ENCODE assay signal across 9 mouse cellular contexts in the genomic region with DNA sequence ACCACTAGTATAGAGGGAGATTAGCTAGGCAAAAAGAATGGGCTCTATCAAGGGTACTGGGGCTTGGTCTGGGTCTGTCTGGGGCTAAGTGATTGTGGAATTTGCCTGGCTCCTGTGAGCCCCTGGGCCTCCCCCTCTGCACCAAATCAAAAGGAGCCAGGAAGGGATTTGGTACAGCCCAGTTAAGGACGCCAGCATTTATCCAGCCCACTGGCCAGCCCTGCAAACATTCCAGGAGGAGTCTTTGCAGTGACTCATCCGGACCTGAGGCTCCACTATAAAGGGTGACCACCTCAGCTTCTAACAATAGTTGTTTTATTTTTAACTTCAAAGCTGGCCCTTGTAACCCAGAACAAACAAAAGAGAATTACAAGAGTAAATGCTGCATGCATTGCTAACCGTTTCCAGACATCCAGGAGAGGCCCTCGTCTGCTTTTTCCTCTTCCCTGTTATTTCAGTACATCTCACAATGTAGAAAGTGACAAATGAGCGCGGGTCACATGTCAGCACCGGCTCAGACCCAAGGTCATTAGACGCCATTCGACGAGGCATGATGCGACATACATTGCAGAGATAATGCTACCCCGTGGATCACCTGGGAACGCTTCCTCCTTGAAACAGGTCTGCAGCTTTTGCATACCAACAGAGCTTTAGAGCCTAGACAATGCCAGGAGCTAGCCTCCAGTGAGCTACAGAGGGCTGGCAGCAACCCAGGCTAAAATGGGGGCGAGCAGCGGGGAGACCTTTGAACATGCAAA.
DNase-seq lines count a peak whose midpoint lies in the region; ATAC-seq and TF ChIP-seq lines count a peak whose summit lies in the region.
"Had no signal": no experiment of that assay in that cellular context is flagged by ENCODE, and none has a peak within 500 bp of the region (broad histone marks: within the 10 kb centered on the region; RNA-seq: fewer than 3 reads in every experiment).

No protein-coding gene starts in this region.

- H3K4me3 ChIP-seq in kidney, postnatal 0 days (replicated peaks; ENCODE audit: low read depth, low read length) = no peak overlapping the region
- H3K4me3 ChIP-seq in embryonic fibroblast, embryonic 13.5 days (ENCODE audit: insufficient read depth, low read length) = no peak overlapping the region
- no peak overlapping the region for H3K4me3 ChIP-seq in hindbrain, postnatal 0 days (ENCODE audit: low read length)

- 0 out of 2 replicates have a peak overlapping the region, but pooled peaks have one; percentile 5 for H3K27ac ChIP-seq in kidney, postnatal 0 days
- peak overlapping the region; percentile 56 for H3K27ac ChIP-seq in embryonic fibroblast, embryonic 13.5 days (ENCODE audit: insufficient read depth, low read length)
- H3K27ac ChIP-seq in hindbrain, postnatal 0 days = 0 out of 2 replicates have a peak overlapping the region, but pooled peaks have one; percentile 9

- TF ChIP-seq POLR2A in embryonic fibroblast, embryonic 13.5 days (IDR thresholded peaks at IDR 0.05; ENCODE audit: low read depth, low read length) = no peak

- DNase-seq in kidney, postnatal 0 days (ENCODE audit: low spot score) = peak; percentile 56
- DNase-seq in kidney, adult 11 months = no peak
- peak; percentile 47 for DNase-seq in adrenal gland, postnatal 14 days
- DNase-seq in hindbrain, postnatal 0 days (ENCODE audit: low spot score) = no peak
- DNase-seq in left cerebral cortex, adult 11 months (ENCODE audit: low spot score) = no peak
- no peak for DNase-seq in frontal cortex, postnatal 10 days (ENCODE audit: low spot score in 2 of 2)
- DNase-seq: left cerebral cortex, postnatal 4 days had no signal

- no peaks in the 10 kb centered on the region for H3K9me3 ChIP-seq in kidney, postnatal 0 days (replicated peaks; ENCODE audit: low read length)
- H3K9me3 ChIP-seq in hindbrain, postnatal 0 days (ENCODE audit: low read length) = no peaks in the 10 kb centered on the region

- no peak overlapping the region for H3K4me2 ChIP-seq in kidney, postnatal 0 days (ENCODE audit: low read length)
- H3K4me2 ChIP-seq in hindbrain, postnatal 0 days (ENCODE audit: low read depth, low read length) = no peak overlapping the region

- no peaks in the 10 kb centered on the region for H3K27me3 ChIP-seq in kidney, postnatal 0 days (ENCODE audit: insufficient read depth, low read length)
- H3K27me3 ChIP-seq in hindbrain, postnatal 0 days (ENCODE audit: insufficient read depth, low read length) = no peaks in the 10 kb centered on the region

- WGBS in kidney, postnatal 0 days = 42% methylated on average over 15 of the region's 15 CpGs
- 48% methylated on average over 15 of the region's 15 CpGs for WGBS in hindbrain, postnatal 0 days

- TF ChIP-seq CTCF in kidney, postnatal 0 days (IDR thresholded peaks at IDR 0.05; ENCODE audit: low read depth) = no peak
- no peak for TF ChIP-seq CTCF in embryonic fibroblast, embryonic 13.5 days (IDR thresholded peaks at IDR 0.05; ENCODE audit: borderline replicate concordance, insufficient read depth, low read length)
- TF ChIP-seq CTCF in hindbrain, postnatal 0 days (IDR thresholded peaks at IDR 0.05; ENCODE audit: low read depth) = no peak

- ATAC-seq in kidney, postnatal 0 days (replicated peaks; ENCODE audit: low FRiP score, low read depth) = peak; percentile 49; the same call in 1 of the 2 replicates
- no peak for ATAC-seq in hindbrain, postnatal 0 days
- ATAC-seq in granulocyte monocyte progenitor cell, adult 5-6 weeks (replicated peaks; ENCODE audit: poor library complexity, severe bottlenecking) = no peak

- no peak overlapping the region for H3K9ac ChIP-seq in kidney, postnatal 0 days (ENCODE audit: low read depth, low read length)
- no peak overlapping the region for H3K9ac ChIP-seq in hindbrain, postnatal 0 days (replicated peaks; ENCODE audit: low read length)

- H3K36me3 ChIP-seq in kidney, postnatal 0 days (ENCODE audit: insufficient read depth, low read length) = no peaks in the 10 kb centered on the region; the same call in 1 of the 2 replicates
- H3K36me3 ChIP-seq in hindbrain, postnatal 0 days (ENCODE audit: insufficient read depth, low read length) = no peaks in the 10 kb centered on the region

- 0 out of 2 replicates have a peak, but pooled peaks cover 3% of the 10 kb centered on the region for H3K4me1 ChIP-seq in kidney, postnatal 0 days (replicated peaks; ENCODE audit: insufficient read depth, low read length)
- H3K4me1 ChIP-seq in embryonic fibroblast, embryonic 13.5 days (ENCODE audit: control insufficient read depth, insufficient read depth, low read length) = no peaks in the 10 kb centered on the region
- no peaks in the 10 kb centered on the region for H3K4me1 ChIP-seq in hindbrain, postnatal 0 days (ENCODE audit: insufficient read depth, low read length)

Comparison
In these comparisons a context has a peak if more than half of its experiments do, and no peak if none do; other contexts are left out.
1. DNase-seq: peak in kidney, postnatal 0 days (single experiment) and adrenal gland, postnatal 14 days (single experiment); none in kidney, adult 11 months (single experiment), hindbrain, postnatal 0 days (single experiment), left cerebral cortex, adult 11 months (single experiment) and frontal cortex, postnatal 10 days (0 of 2).
2. H3K27ac ChIP-seq: peak in every context shown above with its lines; median percentile 56 in embryonic fibroblast, embryonic 13.5 days; 9 in hindbrain, postnatal 0 days; 5 in kidney, postnatal 0 days.